Mouse (Mus musculus): ENCODE measurements at regions not wholly inside any gene's neighbourhood (a gene's known extent, or its start where the extent isn't known, plus 50 kb on each side); places are given as distances from the start of the nearest gene placed in this dataset.

- TF ChIP-seq CTCF (conservative IDR thresholded peaks at IDR 0.05; ENCODE audit: insufficient read depth, insufficient read length, low read depth, low read length) (no peak), POLR2A (IDR thresholded peaks at IDR 0.05; ENCODE audit: low read depth, low read length) (no peak)
Observed at GRCm38 (mm10) chr16:95820013-95820412, 118.1 kb downstream of the Ets2 start.

Data from kidney, adult 2 months (tissue).